Mouse (Mus musculus) MEL (cell line): ENCODE results near the gene Pnpo.

Source experiments
- CTCF ChIP-seq, 3 experiments: IDR thresholded peaks in 2 of 3; conservative IDR thresholded peaks in 1 of 3; 2 replicates each; pipeline ENCODE4 v1.5.1; 2011 to 2012; ENCODE audit warnings: low read length in 3 of 3, low read depth in 2 of 3, mild to moderate bottlenecking in 2 of 3, improper control_type of control experiment in 1 of 3, inconsistent platforms in 1 of 3, mixed read lengths in 1 of 3, moderate library complexity in 1 of 3; ENCODE audit not compliant: control insufficient read depth in 1 of 3, insufficient read depth in 1 of 3, poor library complexity in 1 of 3, severe bottlenecking in 1 of 3
- E2F4 ChIP-seq: IDR thresholded peaks from 2 replicates; pipeline ENCODE4 v1.6.1; 2011; ENCODE audit warnings: low read depth, low read length, improper control_type of control experiment, borderline replicate concordance
- ETS1 ChIP-seq: IDR thresholded peaks from 2 replicates; pipeline ENCODE4 v1.6.1; 2012; ENCODE audit warnings: low read depth, mild to moderate bottlenecking, inconsistent platforms, low read length, improper control_type of control experiment, moderate library complexity
- GATA1 ChIP-seq: IDR thresholded peaks from 2 replicates; pipeline ENCODE4 v1.6.1; 2011; ENCODE audit warnings: low read depth, low read length, improper control_type of control experiment
- MAFK ChIP-seq: IDR thresholded peaks from 2 replicates; pipeline ENCODE4 v1.6.1; 2011; ENCODE audit warnings: low read depth, mild to moderate bottlenecking, low read length, improper control_type of control experiment, borderline replicate concordance
- NRF1 ChIP-seq: IDR thresholded peaks from 2 replicates; pipeline ENCODE4 v1.6.1; 2014; ENCODE audit warnings: low read depth, mild to moderate bottlenecking, inconsistent platforms, low read length, improper control_type of control experiment, moderate library complexity; ENCODE audit not compliant: poor library complexity, insufficient read depth, severe bottlenecking
- POLR2A ChIP-seq, 2 experiments: IDR thresholded peaks; 2 replicates each; pipeline ENCODE4 v1.6.1; 2011 to 2012; ENCODE audit warnings: low read length in 2 of 2, mild to moderate bottlenecking in 2 of 2, control low read depth in 1 of 2, improper control_type of control experiment in 1 of 2, low read depth in 1 of 2, moderate library complexity in 1 of 2; ENCODE audit not compliant: control insufficient read depth in 1 of 2, insufficient read depth in 1 of 2, poor library complexity in 1 of 2
- POLR2AphosphoS2 ChIP-seq: IDR thresholded peaks from 2 replicates; pipeline ENCODE4 v1.6.1; 2011; ENCODE audit warnings: low read length, improper control_type of control experiment
- POLR2AphosphoS5 ChIP-seq: IDR thresholded peaks from 2 replicates; pipeline ENCODE4 v1.6.1; 2012; ENCODE audit warnings: low read depth, borderline replicate concordance, mild to moderate bottlenecking, inconsistent platforms, low read length, moderate library complexity, mixed read lengths
- TCF12 ChIP-seq: IDR thresholded peaks from 2 replicates; pipeline ENCODE4 v1.6.1; 2014; ENCODE audit warnings: low read depth, mild to moderate bottlenecking, inconsistent platforms, low read length, improper control_type of control experiment, moderate library complexity
- USF1 ChIP-seq: IDR thresholded peaks from 2 replicates; pipeline ENCODE4 v1.6.1; 2014; ENCODE audit warnings: low read depth, mild to moderate bottlenecking, inconsistent platforms, low read length, improper control_type of control experiment, moderate library complexity

DNA sequence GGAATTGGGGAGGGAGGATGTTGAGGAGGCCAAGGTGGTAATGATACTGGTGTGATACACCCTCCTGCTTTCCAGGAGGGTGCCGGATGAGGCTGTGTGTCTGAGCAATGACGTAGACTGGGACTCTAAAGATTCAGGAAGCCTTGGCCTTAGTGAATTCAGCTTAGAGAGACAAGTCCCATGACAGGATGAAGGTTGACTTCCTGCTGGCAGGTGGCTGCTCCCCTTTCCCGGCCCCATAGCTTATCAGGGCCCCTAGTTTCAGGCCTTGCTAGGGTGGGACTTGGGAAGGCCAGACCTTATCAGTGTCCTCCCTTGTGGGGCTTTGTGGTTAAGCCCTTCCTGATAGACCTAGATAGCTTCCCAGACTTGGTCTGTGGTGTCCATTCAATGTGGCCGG, 4.1 kb upstream of the Pnpo start:
- TF ChIP-seq NRF1, result no peak
- no peak for TF ChIP-seq CTCF (IDR thresholded peaks at IDR 0.05 in 2 of 3, conservative IDR thresholded peaks at IDR 0.05 in 1 of 3; ENCODE audit: control insufficient read depth in 1 of 3, insufficient read depth in 1 of 3, low read depth in 2 of 3, low read length in 3 of 3, poor library complexity in 1 of 3, severe bottlenecking in 1 of 3)
- peak; percentile 65; the same call in 1 of the 2 replicates for TF ChIP-seq MAFK
- TF ChIP-seq POLR2AphosphoS5, result no peak
- peak; percentile 99 for TF ChIP-seq TCF12
- peak; percentile 95 for TF ChIP-seq ETS1
- 0 out of 2 replicates have a peak, but pooled peaks have one; percentile 35 for TF ChIP-seq POLR2AphosphoS2
- peak in 1 of 2 experiments; percentile 51; a peak in 2 of 4 replicates for TF ChIP-seq POLR2A (IDR thresholded peaks at IDR 0.05; ENCODE audit: control insufficient read depth in 1 of 2, insufficient read depth in 1 of 2, low read depth in 1 of 2, low read length in 2 of 2, poor library complexity in 1 of 2)
- TF ChIP-seq USF1, result peak; percentile 69
- TF ChIP-seq E2F4, result no peak
- peak; percentile 99 for TF ChIP-seq GATA1
